Mouse (Mus musculus) forebrain, embryonic 16.5 days (tissue): ENCODE results near the gene Ppil6. TPM values are rescaled to one million over a fixed set of nuclear protein-coding genes. Genes with fewer than 3 reads are reported as not detected.
A peak's percentile ranks its signal among the peaks of the same experiment; 100 is the strongest.

ENCODE experiments used
- ATAC-seq: fragments of 200-750 bp; cut with Nextera tagmentation; 2 replicates; pipeline ENCODE4 v1.8.0; 2017; ENCODE audit warnings: mild to moderate bottlenecking, moderate library complexity
- H3K27ac ChIP-seq: fragments of 300-500 bp; sonication (generic); 2 replicates; pipeline ENCODE4 v1.5.1; 2014; ENCODE audit warnings: low read length, control low read depth
- H3K27me3 ChIP-seq: fragments of 300-500 bp; sonication (generic); replicated peaks from 2 replicates; pipeline ENCODE4 v1.6.1; 2014; ENCODE audit warnings: low read length; ENCODE audit not compliant: control insufficient read depth, insufficient read depth
- H3K36me3 ChIP-seq: fragments of 300-500 bp; sonication (generic); 2 replicates; pipeline ENCODE4 v1.6.1; 2014; ENCODE audit not compliant: control insufficient read depth, insufficient read depth
- H3K4me1 ChIP-seq: fragments of 300-500 bp; sonication (generic); replicated peaks from 2 replicates; pipeline ENCODE4 v1.6.1; 2014; ENCODE audit warnings: low read length; ENCODE audit not compliant: control insufficient read depth, insufficient read depth
- H3K4me2 ChIP-seq: fragments of 300-500 bp; sonication (generic); 2 replicates; pipeline ENCODE4 v1.6.1; 2014; ENCODE audit warnings: mild to moderate bottlenecking, low read length, control low read depth
- H3K4me3 ChIP-seq: fragments of 300-500 bp; sonication (generic); replicated peaks from 2 replicates; pipeline ENCODE4 v1.5.1; 2014; ENCODE audit warnings: mild to moderate bottlenecking, low read length, control low read depth
- H3K9ac ChIP-seq: fragments of 300-500 bp; sonication (generic); replicated peaks from 2 replicates; pipeline ENCODE4 v1.6.1; 2014; ENCODE audit warnings: low read depth, low read length, control low read depth
- H3K9me3 ChIP-seq: fragments of 300-500 bp; sonication (generic); 2 replicates; pipeline ENCODE4 v1.6.1; 2016; ENCODE audit warnings: low read length; ENCODE audit not compliant: control insufficient read depth
- WGBS: fragments of 180-500 bp; shearing (Covaris S2); extraction: QIAGEN DNeasy Blood & Tissue Kit; methylation state at CpG from one replicate; pipeline ENCODE4 v1.1.7; 2014; 5-methylcytosine and 5-hydroxymethylcytosine counted together
- polyA plus RNA-seq: library from polyadenylated mRNA; unstranded; fragments of >200 nt; fragmentation: Nextera tagmentation; extraction: Ambion mirVana; gene quantifications from 2 replicates; pipeline ENCODE4 v1.2.1, GENCODE M21; 2015

Gene Ppil6
- polyA plus RNA-seq = 1.7 and 2.1 TPM in 2 replicates

GRCm38 (mm10) chr10:41489708-41490517 lies at the start of gene Ppil6, which contains the start of gene Smpd2:
Gene Ppil6 (plus strand): TSS chr10:41490439.
Gene Smpd2 (minus strand): TSS chr10:41490369.
- H3K9ac ChIP-seq = peak within 1 kb of the TSS; percentile 64
- no peak within 1 kb of the TSS; the same call in 1 of the 2 replicates for H3K27ac ChIP-seq
- H3K4me2 ChIP-seq = peak within 1 kb of the TSS; percentile 100
- ATAC-seq = peak; percentile 96
- under 1% methylated on average over 50 of the region's 50 CpGs for WGBS
- H3K4me1 ChIP-seq = peaks cover 18% of the 10 kb centered on the region
- H3K4me3 ChIP-seq = peak within 1 kb of the TSS; percentile 80
- no peaks in the 10 kb centered on the region for H3K27me3 ChIP-seq
- H3K9me3 ChIP-seq = no peaks in the 10 kb centered on the region
- peaks cover 15% of the 10 kb centered on the region for H3K36me3 ChIP-seq

DNA sequence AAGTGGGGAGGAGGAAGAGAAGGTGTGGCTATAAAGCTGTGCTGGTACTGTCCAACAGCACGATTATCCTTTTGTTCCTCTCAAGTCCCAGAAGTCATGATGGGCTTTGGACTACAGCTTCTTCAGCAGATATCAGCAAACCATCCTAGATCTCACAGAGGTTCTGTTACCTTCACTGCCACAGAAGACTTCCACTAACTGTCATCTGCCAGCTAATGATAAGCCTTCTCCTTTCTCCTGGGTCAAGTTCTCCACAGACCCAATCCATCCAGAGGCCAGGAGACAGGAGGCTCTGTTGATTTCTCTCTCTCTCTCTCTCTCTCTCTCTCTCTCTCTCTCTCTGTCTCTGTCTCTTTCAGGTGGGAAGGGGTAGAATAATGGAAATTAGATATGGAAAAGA lies 42.0 kb upstream of the Ppil6 start:
- peaks cover 25% of the 10 kb centered on the region for H3K4me1 ChIP-seq
- no peaks in the 10 kb centered on the region for H3K9me3 ChIP-seq
- H3K36me3 ChIP-seq = no peaks in the 10 kb centered on the region
- H3K4me2 ChIP-seq = no peak overlapping the region
- WGBS = 85% methylated on average over 1 of the region's 1 CpGs
- no peak overlapping the region for H3K27ac ChIP-seq
- no peak overlapping the region for H3K4me3 ChIP-seq
- no peak overlapping the region for H3K9ac ChIP-seq
- ATAC-seq = no peak
- H3K27me3 ChIP-seq = no peaks in the 10 kb centered on the region

DNA sequence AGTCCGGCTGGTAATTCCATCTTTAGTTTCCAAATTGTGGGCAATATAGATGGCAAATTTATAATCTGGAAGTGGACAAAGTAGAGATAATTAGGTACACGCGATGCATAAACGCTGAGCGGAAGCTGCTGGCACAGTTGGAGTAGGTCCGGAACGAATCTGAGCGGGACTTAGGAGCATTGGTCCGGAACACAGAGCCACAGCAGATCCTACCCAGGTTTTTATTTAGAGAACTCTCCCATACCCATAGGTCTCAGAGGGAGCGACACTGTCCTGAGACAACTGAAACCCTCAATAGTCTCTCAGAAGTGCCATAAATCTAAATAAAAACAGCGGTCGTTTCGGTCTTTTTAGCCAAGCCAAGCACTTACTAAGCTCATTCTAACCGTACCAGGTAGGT lies 40.6 kb upstream of the Ppil6 start:
- Histone ChIP-seq H3K4me2 (peak overlapping the region; percentile 54), H3K27ac (peak overlapping the region; percentile 76; the same call in 1 of the 2 replicates), H3K4me1 (peaks cover 31% of the 10 kb centered on the region), H3K9me3 (no peaks in the 10 kb centered on the region), H3K27me3 (no peaks in the 10 kb centered on the region), H3K4me3 (peak overlapping the region; percentile 89), H3K9ac (peak overlapping the region; percentile 81), H3K36me3 (peaks cover 3% of the 10 kb centered on the region; the same call in 1 of the 2 replicates)
- WGBS = 11% methylated on average over 14 of the region's 14 CpGs
- peak; percentile 66 for ATAC-seq

DNA sequence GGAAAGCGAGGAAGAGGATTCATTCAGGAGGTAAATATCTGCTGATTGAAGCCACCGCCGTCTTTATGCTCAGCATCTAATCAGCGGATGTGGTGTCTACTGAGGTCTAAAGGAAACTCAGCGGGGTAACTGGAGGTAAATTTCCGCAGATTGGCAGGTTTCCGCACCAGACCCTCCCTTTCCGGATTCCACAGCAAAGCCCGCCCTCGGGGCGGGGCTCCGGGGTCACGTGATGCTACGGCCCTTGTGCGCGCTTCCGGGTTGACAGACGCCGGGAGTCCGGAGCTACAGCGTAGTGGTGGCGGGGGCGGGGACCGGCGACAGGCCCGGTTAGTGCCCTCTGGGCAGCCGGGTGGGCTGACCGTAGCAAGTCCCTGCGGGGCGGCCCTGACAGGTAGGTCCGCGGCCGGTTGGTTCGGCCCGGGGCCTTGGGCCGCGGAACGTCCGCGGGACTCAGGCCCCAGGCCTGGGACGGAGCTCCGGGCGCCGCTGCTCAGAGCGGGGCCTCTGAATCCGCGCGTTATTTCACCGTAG lies 40.0 kb upstream of the Ppil6 start, which contains the start of gene Zbtb24:
Zbtb24 (plus strand) TSS at position 247 of the 534 bp plus-strand sequence.
- H3K27me3 ChIP-seq = no peaks in the 10 kb centered on the region
- peaks cover 3% of the 10 kb centered on the region; the same call in 1 of the 2 replicates for H3K36me3 ChIP-seq
- peak within 1 kb of the TSS; percentile 81 for H3K9ac ChIP-seq
- peak within 1 kb of the TSS; percentile 89 for H3K4me3 ChIP-seq
- ATAC-seq = peak; percentile 97
- WGBS = under 1% methylated on average over 49 of the region's 49 CpGs
- no peaks in the 10 kb centered on the region for H3K9me3 ChIP-seq
- peak within 1 kb of the TSS; percentile 76 for H3K4me2 ChIP-seq
- peaks cover 31% of the 10 kb centered on the region for H3K4me1 ChIP-seq
- H3K27ac ChIP-seq = peak within 1 kb of the TSS; percentile 76; the same call in 1 of the 2 replicates

DNA sequence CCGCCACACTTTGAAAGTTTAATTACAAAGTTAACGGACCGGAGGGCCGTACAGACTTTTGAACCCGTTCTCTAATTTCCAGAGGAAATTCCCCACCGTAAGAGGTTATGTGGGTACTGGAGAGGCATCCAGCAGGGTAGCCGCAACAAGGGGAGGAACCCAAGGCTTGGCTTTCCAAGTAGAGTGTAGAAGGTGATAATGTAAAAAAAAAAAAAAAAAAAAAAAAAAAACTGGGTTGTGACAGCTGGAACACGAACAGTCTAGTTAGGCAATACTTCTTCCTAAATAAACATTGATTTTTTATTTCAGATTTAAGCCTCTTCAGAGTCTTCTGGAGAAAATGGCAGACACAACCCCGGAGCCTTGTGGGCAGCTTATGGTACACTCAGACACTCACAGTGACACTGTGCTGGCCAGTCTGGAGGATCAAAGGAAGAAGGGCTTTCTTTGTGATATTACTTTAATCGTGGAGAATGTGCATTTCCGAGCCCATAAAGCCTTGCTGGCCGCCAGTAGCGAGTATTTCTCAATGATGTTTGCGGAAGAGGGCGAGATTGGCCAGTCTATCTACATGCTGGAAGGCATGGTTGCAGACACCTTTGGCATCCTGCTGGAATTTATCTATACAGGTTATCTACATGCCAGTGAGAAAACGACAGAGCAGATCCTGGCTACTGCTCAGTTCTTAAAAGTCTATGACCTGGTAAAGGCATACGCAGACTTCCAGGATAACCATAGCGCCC lies 39.3 kb upstream of the Ppil6 start:
- WGBS = 58% methylated on average over 18 of the region's 18 CpGs
- Histone ChIP-seq H3K4me1 (peaks cover 31% of the 10 kb centered on the region), H3K4me2 (peak overlapping the region; percentile 76), H3K27ac (no peak overlapping the region), H3K9me3 (no peaks in the 10 kb centered on the region), H3K4me3 (peak overlapping the region; percentile 89), H3K36me3 (peaks cover 5% of the 10 kb centered on the region; the same call in 1 of the 2 replicates), H3K27me3 (no peaks in the 10 kb centered on the region), H3K9ac (peak overlapping the region; percentile 81)
- peak; percentile 2; the same call in 1 of the 2 replicates for ATAC-seq

DNA sequence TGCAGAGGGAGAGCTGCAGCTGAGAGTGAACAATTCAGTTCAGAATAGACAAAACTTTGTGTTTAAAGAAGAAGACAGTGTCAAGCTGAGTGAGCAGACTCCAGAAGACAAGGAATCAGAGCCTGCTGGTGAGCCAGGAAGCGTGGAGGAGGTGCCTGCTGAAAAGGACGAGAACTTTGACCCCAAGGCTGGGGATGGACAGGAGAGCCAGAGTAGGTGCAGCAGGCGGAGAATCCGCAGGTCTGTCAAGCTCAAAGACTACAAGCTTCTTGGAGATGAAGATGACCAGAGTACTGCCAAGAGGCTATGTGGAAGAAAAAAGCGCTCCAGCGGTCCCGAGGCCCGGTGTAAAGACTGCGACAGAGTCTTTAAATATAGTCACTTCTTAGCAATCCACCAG lies 38.6 kb upstream of the Ppil6 start:
- H3K4me2 ChIP-seq = no peak overlapping the region
- peaks cover 31% of the 10 kb centered on the region for H3K4me1 ChIP-seq
- H3K27me3 ChIP-seq = no peaks in the 10 kb centered on the region
- ATAC-seq = no peak
- WGBS = 97% methylated on average over 9 of the region's 9 CpGs
- no peak overlapping the region for H3K4me3 ChIP-seq
- H3K9me3 ChIP-seq = no peaks in the 10 kb centered on the region
- H3K36me3 ChIP-seq = peaks cover 5% of the 10 kb centered on the region; the same call in 1 of the 2 replicates
- no peak overlapping the region for H3K27ac ChIP-seq
- no peak overlapping the region for H3K9ac ChIP-seq

GRCm38 (mm10) chr10:41452791-41453190 lies 37.4 kb upstream of the Ppil6 start:
- Histone ChIP-seq H3K9me3 (no peaks in the 10 kb centered on the region), H3K4me2 (no peak overlapping the region), H3K36me3 (peaks cover 5% of the 10 kb centered on the region; the same call in 1 of the 2 replicates), H3K4me3 (no peak overlapping the region), H3K27me3 (no peaks in the 10 kb centered on the region), H3K9ac (no peak overlapping the region), H3K27ac (no peak overlapping the region), H3K4me1 (peaks cover 31% of the 10 kb centered on the region)
- 93% methylated on average over 3 of the region's 3 CpGs for WGBS
- no peak for ATAC-seq

- Histone ChIP-seq H3K9me3 (no peaks in the 10 kb centered on the region), H3K9ac (no peak overlapping the region), H3K27ac (no peak overlapping the region), H3K4me2 (no peak overlapping the region), H3K36me3 (peaks cover 14% of the 10 kb centered on the region), H3K4me3 (no peak overlapping the region), H3K27me3 (no peaks in the 10 kb centered on the region), H3K4me1 (peaks cover 5% of the 10 kb centered on the region; the same call in 1 of the 2 replicates)
- no peak for ATAC-seq
- WGBS = 80% methylated on average over 4 of the region's 4 CpGs
These were observed 30.2 kb upstream of the Ppil6 start for GRCm38 (mm10) chr10:41459990-41460389.

- Histone ChIP-seq H3K4me3 (no peak overlapping the region), H3K9me3 (no peaks in the 10 kb centered on the region), H3K4me2 (no peak overlapping the region), H3K27me3 (no peaks in the 10 kb centered on the region), H3K9ac (no peak overlapping the region), H3K4me1 (peaks cover 5% of the 10 kb centered on the region; the same call in 1 of the 2 replicates), H3K27ac (no peak overlapping the region), H3K36me3 (peaks cover 16% of the 10 kb centered on the region)
- no peak for ATAC-seq
- WGBS = 35% methylated on average over 2 of the region's 2 CpGs
These were observed 29.7 kb upstream of the Ppil6 start for GRCm38 (mm10) chr10:41460501-41460900.
